Mouse (Mus musculus): ENCODE measurements at regions not wholly inside any gene's neighbourhood (a gene's known extent, or its start where the extent isn't known, plus 50 kb on each side); places are given as distances from the start of the nearest gene placed in this dataset.

DNA sequence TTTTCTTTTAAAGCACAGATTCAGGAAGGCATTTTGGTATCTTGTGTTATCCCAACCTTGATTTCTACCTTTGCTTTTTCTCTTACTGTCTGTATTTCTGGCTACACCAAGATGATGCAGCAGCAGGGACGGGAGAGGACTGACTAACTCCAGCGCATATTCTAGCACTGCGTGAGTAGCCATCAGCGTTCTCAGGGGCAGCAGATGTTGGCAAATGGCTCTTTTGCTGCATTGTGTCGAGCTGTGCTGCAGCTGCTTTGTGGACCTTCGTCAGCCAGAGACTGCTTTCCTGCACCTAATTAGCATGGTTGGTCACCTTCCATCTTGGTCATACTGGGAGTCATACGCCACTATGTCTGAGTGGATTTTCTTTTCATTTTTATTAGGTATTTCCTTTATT is 133.4 kb upstream of the D16Ertd472e start:
- Histone ChIP-seq H3K27me3 (replicated peaks; ENCODE audit: control insufficient read depth, insufficient read depth, low read length) (no peaks in the 10 kb centered on the region), H3K27ac (replicated peaks; ENCODE audit: low read depth, low read length) (no peak overlapping the region), H3K4me2 (ENCODE audit: low read depth, low read length) (no peak overlapping the region), H3K36me3 (ENCODE audit: control insufficient read depth, insufficient read depth, low read length) (no peaks in the 10 kb centered on the region), H3K9me3 (ENCODE audit: control insufficient read depth, low read length) (no peaks in the 10 kb centered on the region), H3K4me1 (ENCODE audit: control insufficient read depth, insufficient read depth, low read length) (no peaks in the 10 kb centered on the region), H3K4me3 (ENCODE audit: low read depth, low read length) (no peak overlapping the region), H3K9ac (ENCODE audit: low read depth, low read length) (no peak overlapping the region)
- 79% methylated on average over 7 of the region's 7 CpGs for WGBS
- DNase-seq (ENCODE audit: low spot score) = no peak
- ATAC-seq (ENCODE audit: low read depth) = no peak

DNA sequence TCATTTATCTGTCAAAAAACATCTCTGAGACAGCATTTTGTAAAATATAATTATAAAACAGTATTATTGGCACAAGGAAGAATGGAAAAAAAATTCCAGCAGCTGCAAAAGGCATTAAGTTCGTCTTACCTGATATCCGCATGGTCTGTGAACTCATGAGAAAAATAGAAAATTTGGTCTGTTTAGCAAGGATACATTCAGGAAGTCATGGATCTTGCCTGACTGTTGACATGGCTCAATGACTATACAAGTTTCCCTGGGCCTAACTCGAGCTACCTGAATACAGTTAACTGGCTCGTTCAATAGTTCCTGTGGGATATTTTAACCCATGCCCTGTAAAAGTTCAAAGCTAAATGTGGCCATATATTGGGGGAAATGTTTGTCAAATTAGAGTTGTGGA is 131.1 kb upstream of the D16Ertd472e start:
- no peak overlapping the region for H3K4me2 ChIP-seq (ENCODE audit: low read depth, low read length)
- no peaks in the 10 kb centered on the region for H3K4me1 ChIP-seq (ENCODE audit: control insufficient read depth, insufficient read depth, low read length)
- no peak overlapping the region for H3K4me3 ChIP-seq (ENCODE audit: low read depth, low read length)
- peak; percentile 15; the same call in 1 of the 2 replicates for ATAC-seq (ENCODE audit: low read depth)
- no peak for DNase-seq (ENCODE audit: low spot score)
- H3K27ac ChIP-seq (replicated peaks; ENCODE audit: low read depth, low read length) = no peak overlapping the region
- H3K27me3 ChIP-seq (replicated peaks; ENCODE audit: control insufficient read depth, insufficient read depth, low read length) = no peaks in the 10 kb centered on the region
- H3K9ac ChIP-seq (ENCODE audit: low read depth, low read length) = no peak overlapping the region
- no peaks in the 10 kb centered on the region for H3K36me3 ChIP-seq (ENCODE audit: control insufficient read depth, insufficient read depth, low read length)
- H3K9me3 ChIP-seq (ENCODE audit: control insufficient read depth, low read length) = no peaks in the 10 kb centered on the region
- WGBS = 78% methylated on average over 4 of the region's 4 CpGs

DNA sequence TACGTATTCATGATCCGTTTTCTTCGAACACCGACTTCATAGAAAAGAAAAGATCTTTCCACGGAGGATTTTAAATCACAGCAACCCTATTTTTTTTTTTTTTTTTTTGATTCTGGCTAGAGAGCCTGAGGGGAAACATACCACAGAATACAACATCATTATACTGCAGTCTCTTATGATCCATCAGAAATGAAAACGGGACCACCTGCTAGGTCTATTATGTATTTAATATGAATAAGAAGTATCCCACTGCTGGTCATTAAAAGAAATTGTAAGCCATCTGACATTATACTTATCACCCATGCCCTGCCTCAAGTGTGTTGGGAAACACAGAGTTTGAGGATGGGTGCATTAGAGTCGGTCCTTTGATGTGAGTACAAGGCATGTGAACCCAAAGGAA is 130.7 kb upstream of the D16Ertd472e start:
- Histone ChIP-seq H3K27me3 (replicated peaks; ENCODE audit: control insufficient read depth, insufficient read depth, low read length) (no peaks in the 10 kb centered on the region), H3K4me1 (ENCODE audit: control insufficient read depth, insufficient read depth, low read length) (no peaks in the 10 kb centered on the region), H3K4me3 (ENCODE audit: low read depth, low read length) (no peak overlapping the region), H3K36me3 (ENCODE audit: control insufficient read depth, insufficient read depth, low read length) (no peaks in the 10 kb centered on the region), H3K27ac (replicated peaks; ENCODE audit: low read depth, low read length) (no peak overlapping the region), H3K4me2 (ENCODE audit: low read depth, low read length) (no peak overlapping the region), H3K9ac (ENCODE audit: low read depth, low read length) (no peak overlapping the region), H3K9me3 (ENCODE audit: control insufficient read depth, low read length) (no peaks in the 10 kb centered on the region)
- 86% methylated on average over 7 of the region's 7 CpGs for WGBS
- no peak for DNase-seq (ENCODE audit: low spot score)
- ATAC-seq (ENCODE audit: low read depth) = peak; percentile 37; the same call in 1 of the 2 replicates

DNA sequence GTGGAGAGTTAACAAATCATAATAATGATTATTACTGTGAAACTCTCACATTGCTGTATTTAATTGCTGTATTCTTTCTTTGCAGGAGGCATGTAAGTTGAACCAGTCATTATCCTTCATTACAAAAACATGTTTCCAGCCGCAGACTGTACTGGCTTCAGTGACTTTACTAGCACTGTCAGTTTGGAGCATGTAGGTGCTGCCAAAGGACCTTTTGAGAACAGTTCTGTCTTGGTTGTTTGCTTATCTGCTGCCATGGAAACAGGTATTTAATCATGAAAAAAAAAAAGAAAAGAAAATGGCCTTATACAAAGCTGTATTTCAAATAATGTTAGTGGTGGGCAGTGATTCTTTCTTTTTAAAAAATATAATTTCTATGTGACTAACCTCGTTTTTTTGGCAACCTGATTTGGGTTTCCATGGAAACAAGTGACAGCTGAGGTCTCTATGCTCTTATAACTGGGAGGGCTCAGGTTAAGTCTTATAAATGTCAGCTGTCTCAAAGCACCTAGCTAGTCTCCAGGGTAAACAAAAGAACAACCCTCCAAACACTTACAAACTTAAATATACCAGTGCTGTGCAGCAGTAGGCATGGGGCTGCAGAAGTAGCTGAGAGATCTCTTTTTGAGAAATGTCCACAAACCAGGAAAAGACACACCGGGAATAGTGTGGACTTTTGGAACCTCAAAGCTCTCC is 121.2 kb upstream of the D16Ertd472e start:
- H3K4me1 ChIP-seq (ENCODE audit: control insufficient read depth, insufficient read depth, low read length) = peaks cover 3% of the 10 kb centered on the region; the same call in 1 of the 2 replicates
- WGBS = 45% methylated on average over 3 of the region's 3 CpGs
- no peak overlapping the region for H3K4me3 ChIP-seq (ENCODE audit: low read depth, low read length)
- ATAC-seq (ENCODE audit: low read depth) (peak; percentile 72; the same call in 1 of the 2 replicates), DNase-seq (ENCODE audit: low spot score) (peak; percentile 68)
- no peaks in the 10 kb centered on the region for H3K36me3 ChIP-seq (ENCODE audit: control insufficient read depth, insufficient read depth, low read length)
- no peak overlapping the region for H3K9ac ChIP-seq (ENCODE audit: low read depth, low read length)
- no peak overlapping the region for H3K27ac ChIP-seq (replicated peaks; ENCODE audit: low read depth, low read length)
- no peak overlapping the region for H3K4me2 ChIP-seq (ENCODE audit: low read depth, low read length)
- H3K27me3 ChIP-seq (replicated peaks; ENCODE audit: control insufficient read depth, insufficient read depth, low read length) = no peaks in the 10 kb centered on the region
- H3K9me3 ChIP-seq (ENCODE audit: control insufficient read depth, low read length) = no peaks in the 10 kb centered on the region

DNA sequence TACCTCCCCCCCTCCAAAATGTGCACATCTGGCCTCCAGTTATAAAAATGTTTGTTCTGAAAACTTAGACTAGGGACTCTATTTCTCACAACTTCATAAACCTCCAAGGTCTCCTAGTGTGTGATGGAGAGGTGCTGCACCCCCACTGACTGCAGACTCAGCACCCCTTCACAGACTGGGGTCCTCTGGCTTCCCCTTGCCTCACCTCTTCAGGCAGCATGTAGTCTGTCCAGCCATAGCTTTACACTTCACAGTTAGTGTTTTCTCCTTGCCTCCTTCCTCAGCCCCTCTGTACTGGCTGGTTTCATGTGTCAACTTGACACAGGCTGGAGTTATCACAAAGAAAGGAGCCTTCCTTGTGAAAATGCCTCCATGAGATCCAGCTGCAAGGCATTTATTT is 111.7 kb upstream of the D16Ertd472e start:
- no peak for DNase-seq (ENCODE audit: low spot score)
- peak overlapping the region; percentile 50; the same call in 1 of the 2 replicates for H3K27ac ChIP-seq (replicated peaks; ENCODE audit: low read depth, low read length)

DNA sequence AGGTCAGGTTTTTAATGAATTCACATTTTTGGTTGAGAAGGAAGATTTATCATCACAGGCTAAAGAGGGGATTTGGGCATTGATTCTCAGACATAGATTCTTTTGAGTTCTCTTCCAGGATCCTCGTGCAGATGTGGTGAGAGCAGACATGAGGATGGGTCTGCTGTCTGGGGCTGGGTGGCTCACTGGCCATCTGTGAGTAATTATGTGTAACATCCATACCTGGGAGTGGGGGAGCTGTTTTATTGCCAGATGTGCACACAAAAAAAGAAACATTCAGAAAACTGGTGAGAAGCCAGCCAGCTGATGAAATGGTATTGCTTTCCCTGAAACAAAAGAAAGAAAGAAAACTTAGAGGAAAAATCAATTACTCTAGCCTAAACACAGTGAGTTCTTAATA is 108.7 kb upstream of the D16Ertd472e start:
- 17% methylated on average over 1 of the region's 1 CpGs for WGBS
- ATAC-seq (ENCODE audit: low read depth) (peak; percentile 68; the same call in 1 of the 2 replicates), DNase-seq (ENCODE audit: low spot score) (peak; percentile 59)
- H3K4me1 ChIP-seq (ENCODE audit: control insufficient read depth, insufficient read depth, low read length) = peaks cover 3% of the 10 kb centered on the region; the same call in 1 of the 2 replicates
- no peaks in the 10 kb centered on the region for H3K36me3 ChIP-seq (ENCODE audit: control insufficient read depth, insufficient read depth, low read length)
- H3K9me3 ChIP-seq (ENCODE audit: control insufficient read depth, low read length) = no peaks in the 10 kb centered on the region
- no peak overlapping the region for H3K27ac ChIP-seq (replicated peaks; ENCODE audit: low read depth, low read length)
- H3K9ac ChIP-seq (ENCODE audit: low read depth, low read length) = no peak overlapping the region
- no peaks in the 10 kb centered on the region for H3K27me3 ChIP-seq (replicated peaks; ENCODE audit: control insufficient read depth, insufficient read depth, low read length)
- no peak overlapping the region for H3K4me2 ChIP-seq (ENCODE audit: low read depth, low read length)
- H3K4me3 ChIP-seq (ENCODE audit: low read depth, low read length) = no peak overlapping the region

More for the DNA sequence above, 111.7 kb upstream of the D16Ertd472e start:
- Histone ChIP-seq H3K4me3 (ENCODE audit: low read depth, low read length) (no peak overlapping the region), H3K36me3 (ENCODE audit: control insufficient read depth, insufficient read depth, low read length) (no peaks in the 10 kb centered on the region), H3K9me3 (ENCODE audit: control insufficient read depth, low read length) (no peaks in the 10 kb centered on the region), H3K27me3 (replicated peaks; ENCODE audit: control insufficient read depth, insufficient read depth, low read length) (no peaks in the 10 kb centered on the region), H3K4me1 (ENCODE audit: control insufficient read depth, insufficient read depth, low read length) (peaks cover 3% of the 10 kb centered on the region; the same call in 1 of the 2 replicates), H3K9ac (ENCODE audit: low read depth, low read length) (no peak overlapping the region), H3K4me2 (ENCODE audit: low read depth, low read length) (no peak overlapping the region)
- ATAC-seq (ENCODE audit: low read depth) = peak; percentile 22; the same call in 1 of the 2 replicates

DNA sequence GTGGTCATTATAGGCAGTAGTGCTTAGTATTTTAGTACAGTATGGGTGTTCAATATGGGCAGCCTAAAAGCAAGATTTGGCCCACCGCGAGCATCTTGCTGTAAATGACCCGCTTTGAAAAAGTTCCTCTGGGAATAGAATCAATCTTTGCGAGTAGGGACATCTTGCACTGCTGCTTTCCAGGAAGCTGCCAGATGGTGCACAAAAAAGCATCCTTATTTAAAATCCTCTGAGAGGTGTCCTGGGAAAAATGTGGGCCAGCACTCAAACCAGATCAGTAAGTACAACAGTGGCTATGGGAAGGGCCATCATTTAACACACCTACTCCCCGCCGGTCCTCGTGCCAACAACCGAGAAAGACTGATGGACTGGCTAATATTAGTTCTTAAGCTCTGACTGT is 107.5 kb upstream of the D16Ertd472e start:
- no peak overlapping the region for H3K4me2 ChIP-seq (ENCODE audit: low read depth, low read length)
- no peaks in the 10 kb centered on the region for H3K9me3 ChIP-seq (ENCODE audit: control insufficient read depth, low read length)
- H3K4me3 ChIP-seq (ENCODE audit: low read depth, low read length) = no peak overlapping the region
- H3K36me3 ChIP-seq (ENCODE audit: control insufficient read depth, insufficient read depth, low read length) = no peaks in the 10 kb centered on the region
- WGBS = 77% methylated on average over 8 of the region's 8 CpGs
- no peaks in the 10 kb centered on the region for H3K27me3 ChIP-seq (replicated peaks; ENCODE audit: control insufficient read depth, insufficient read depth, low read length)
- peaks cover 3% of the 10 kb centered on the region; the same call in 1 of the 2 replicates for H3K4me1 ChIP-seq (ENCODE audit: control insufficient read depth, insufficient read depth, low read length)
- no peak overlapping the region for H3K27ac ChIP-seq (replicated peaks; ENCODE audit: low read depth, low read length)
- DNase-seq (ENCODE audit: low spot score) (no peak), ATAC-seq (ENCODE audit: low read depth) (no peak)
- no peak overlapping the region for H3K9ac ChIP-seq (ENCODE audit: low read depth, low read length)

DNA sequence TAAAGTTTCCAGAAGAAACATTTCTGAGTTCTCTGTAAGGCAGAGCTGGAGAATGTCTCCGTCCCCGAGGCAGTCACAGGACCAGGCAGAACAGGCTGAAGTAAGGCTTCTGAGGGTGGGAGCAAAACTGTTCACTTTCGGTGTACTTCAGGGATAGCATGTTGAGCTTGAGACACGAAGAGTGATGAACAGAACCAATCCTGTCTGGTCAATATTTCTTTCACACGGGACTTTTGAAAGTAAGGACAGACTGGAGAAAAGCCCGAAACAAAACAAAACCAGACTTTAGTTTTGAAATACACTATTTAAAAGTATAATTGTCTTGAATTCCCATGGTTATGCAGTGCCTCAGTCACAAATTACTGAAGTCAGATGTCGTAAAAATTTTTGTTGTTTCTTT is 84.6 kb upstream of the D16Ertd472e start:
- Histone ChIP-seq H3K27ac (replicated peaks; ENCODE audit: low read depth, low read length) (0 out of 2 replicates have a peak overlapping the region, but pooled peaks have one; percentile 2), H3K36me3 (ENCODE audit: control insufficient read depth, insufficient read depth, low read length) (no peaks in the 10 kb centered on the region), H3K27me3 (replicated peaks; ENCODE audit: control insufficient read depth, insufficient read depth, low read length) (no peaks in the 10 kb centered on the region), H3K4me1 (ENCODE audit: control insufficient read depth, insufficient read depth, low read length) (no peaks in the 10 kb centered on the region), H3K9me3 (ENCODE audit: control insufficient read depth, low read length) (no peaks in the 10 kb centered on the region), H3K4me3 (ENCODE audit: low read depth, low read length) (no peak overlapping the region), H3K4me2 (ENCODE audit: low read depth, low read length) (peak overlapping the region; percentile 10; the same call in 1 of the 2 replicates), H3K9ac (ENCODE audit: low read depth, low read length) (0 out of 2 replicates have a peak overlapping the region, but pooled peaks have one; percentile 11)
- DNase-seq (ENCODE audit: low spot score) (peak; percentile 32), ATAC-seq (ENCODE audit: low read depth) (no peak)
- WGBS = 53% methylated on average over 7 of the region's 7 CpGs

DNA sequence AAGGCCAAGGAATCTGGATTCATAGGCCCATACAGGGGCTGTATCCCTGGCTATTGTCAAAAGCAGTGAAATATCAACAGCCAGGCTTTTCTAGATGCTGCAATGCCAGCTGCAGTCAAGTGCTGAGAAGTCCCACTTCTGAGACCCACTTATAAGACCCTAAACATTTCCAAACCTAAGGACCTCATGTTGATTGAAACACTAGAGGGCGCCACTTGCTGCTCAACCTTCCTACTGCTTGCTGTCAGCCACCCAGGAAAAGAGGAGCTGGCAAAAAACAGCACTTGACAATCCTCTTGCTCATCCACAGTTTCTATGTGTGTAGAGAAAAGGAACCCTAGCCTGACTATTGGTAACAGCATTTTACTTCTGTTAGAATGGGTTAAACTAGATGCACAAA is 68.2 kb upstream of the D16Ertd472e start:
- H3K9ac ChIP-seq (ENCODE audit: low read depth, low read length) = no peak overlapping the region
- no peak overlapping the region for H3K27ac ChIP-seq (replicated peaks; ENCODE audit: low read depth, low read length)
- H3K4me3 ChIP-seq (ENCODE audit: low read depth, low read length) = no peak overlapping the region
- no peaks in the 10 kb centered on the region for H3K4me1 ChIP-seq (ENCODE audit: control insufficient read depth, insufficient read depth, low read length)
- no peaks in the 10 kb centered on the region for H3K36me3 ChIP-seq (ENCODE audit: control insufficient read depth, insufficient read depth, low read length)
- no peak for ATAC-seq (ENCODE audit: low read depth)
- 11% methylated on average over 1 of the region's 1 CpGs for WGBS
- DNase-seq (ENCODE audit: low spot score) = no peak
- no peaks in the 10 kb centered on the region for H3K9me3 ChIP-seq (ENCODE audit: control insufficient read depth, low read length)
- no peaks in the 10 kb centered on the region for H3K27me3 ChIP-seq (replicated peaks; ENCODE audit: control insufficient read depth, insufficient read depth, low read length)
- H3K4me2 ChIP-seq (ENCODE audit: low read depth, low read length) = no peak overlapping the region
